Mouse (Mus musculus) small intestine, adult 2 months (tissue): ENCODE results near the gene Rell1. TPM values are rescaled to one million over a fixed set of nuclear protein-coding genes. Genes with fewer than 3 reads are reported as not detected.

Source experiments
- H3K27ac ChIP-seq: fragments of 200-500 bp; 2 replicates; pipeline ENCODE4 v1.5.1; 2012; ENCODE audit warnings: low read depth, low read length, control low read depth, inconsistent platforms; ENCODE audit not compliant: insufficient read depth
- H3K27me3 ChIP-seq: fragments of 200-500 bp; 2 replicates; pipeline ENCODE4 v1.6.1; 2012; ENCODE audit warnings: mild to moderate bottlenecking, moderate library complexity, low read length, inconsistent platforms; ENCODE audit not compliant: control insufficient read depth, insufficient read depth
- H3K36me3 ChIP-seq: fragments of 200-500 bp; 2 replicates; pipeline ENCODE4 v1.6.1; 2012; ENCODE audit warnings: mild to moderate bottlenecking, low read length, control low read depth, inconsistent platforms; ENCODE audit not compliant: control insufficient read depth, insufficient read depth
- H3K4me1 ChIP-seq: fragments of 200-500 bp; 2 replicates; pipeline ENCODE4 v1.6.1; 2012; ENCODE audit warnings: low read length, inconsistent platforms, mixed read lengths; ENCODE audit not compliant: control insufficient read depth, insufficient read depth, insufficient read length
- H3K4me3 ChIP-seq: fragments of 200-500 bp; 2 replicates; pipeline ENCODE4 v1.5.1; 2012; ENCODE audit warnings: low read depth, mild to moderate bottlenecking, control low read depth, inconsistent platforms, low read length, moderate library complexity
- CTCF ChIP-seq: fragments of 200-500 bp; IDR thresholded peaks from 2 replicates; pipeline ENCODE4 v1.5.1; 2012; ENCODE audit warnings: low read depth, mild to moderate bottlenecking, control low read depth, inconsistent platforms, low read length, moderate library complexity, mixed read lengths; ENCODE audit not compliant: insufficient replicate concordance, insufficient read length; ENCODE audit errors: extremely low read depth
- POLR2A ChIP-seq: fragments of 200-500 bp; IDR thresholded peaks from 2 replicates; pipeline ENCODE4 v1.6.1; 2012; ENCODE audit warnings: low read depth, mild to moderate bottlenecking, control low read depth, inconsistent platforms, low read length, moderate library complexity
- WGBS: fragments of 180-500 bp; shearing (Covaris S2); methylation state at CpG from one replicate; pipeline ENCODE4 v1.1.7; 2018; 5-methylcytosine and 5-hydroxymethylcytosine counted together
- polyA plus RNA-seq: library from polyadenylated mRNA; depleted of rRNA; stranded (reverse); fragments of >200 nt; gene quantifications from 2 replicates; pipeline ENCODE4 v1.2.3, GENCODE M21; 2012

Rell1 gene
- polyA plus RNA-seq, 1 experiment = 10.7 TPM

DNA sequence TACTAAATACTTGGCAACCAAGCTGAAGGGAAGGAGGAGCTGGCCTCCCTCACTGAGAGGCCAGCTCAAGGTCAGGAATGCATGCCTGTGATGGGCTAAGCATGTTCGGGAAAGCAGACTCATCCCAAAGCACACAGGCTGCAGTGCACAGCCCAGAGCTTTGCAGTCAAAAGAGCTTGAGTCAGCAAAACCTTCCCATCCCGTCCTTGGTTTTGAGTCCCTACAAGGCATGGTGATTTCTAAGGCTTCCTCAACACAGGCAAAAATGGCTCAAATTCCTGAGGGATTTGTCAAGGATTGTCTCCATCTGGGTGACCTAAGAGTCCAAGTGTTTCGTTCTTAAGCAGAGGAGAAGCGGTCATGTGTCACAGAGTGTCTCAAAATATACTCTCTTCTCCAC lies 50.5 kb downstream of the Rell1 start:
- WGBS = 78% methylated on average over 4 of the region's 4 CpGs
- TF ChIP-seq CTCF = no peak
- TF ChIP-seq POLR2A = no peak
- H3K27me3 ChIP-seq = no peaks in the 10 kb centered on the region
- H3K4me3 ChIP-seq = no peak overlapping the region
- no peak overlapping the region for H3K27ac ChIP-seq
- H3K36me3 ChIP-seq = peaks cover 6% of the 10 kb centered on the region; the same call in 1 of the 2 replicates
- peaks cover 20% of the 10 kb centered on the region for H3K4me1 ChIP-seq

DNA sequence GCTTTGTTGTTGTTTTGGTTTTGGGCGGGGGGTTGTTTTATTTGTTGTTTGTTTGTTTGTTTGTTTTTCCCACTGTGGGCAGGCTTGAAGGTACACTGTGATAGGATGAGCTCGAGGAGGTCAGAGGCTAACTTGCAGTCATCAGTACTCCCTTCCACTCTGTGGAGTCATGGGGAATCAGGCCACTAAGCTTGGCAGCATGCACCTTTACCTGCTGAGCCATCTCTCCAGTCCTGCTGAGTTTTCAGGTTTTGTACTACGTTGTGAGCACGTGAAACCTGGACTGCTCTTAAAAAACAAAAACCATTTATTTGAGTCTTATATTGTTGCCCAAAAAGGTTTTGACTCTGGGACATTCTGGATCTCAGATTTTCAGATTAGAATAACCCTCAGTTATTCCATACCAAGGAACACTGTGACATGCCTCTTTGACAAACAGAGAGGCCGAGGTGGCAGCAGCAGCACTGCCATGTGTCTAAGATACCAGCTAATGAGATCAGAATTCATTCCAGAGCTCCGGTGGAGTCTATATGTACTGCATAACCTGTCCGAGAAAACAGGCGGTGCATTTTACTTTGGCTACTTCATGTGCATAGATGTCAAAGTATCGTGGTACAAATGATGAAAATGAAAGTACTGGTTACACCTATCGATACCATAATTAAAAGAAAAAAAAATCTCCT lies 52.1 kb downstream of the Rell1 start:
- Histone ChIP-seq H3K4me3 (no peak overlapping the region), H3K27ac (no peak overlapping the region), H3K27me3 (no peaks in the 10 kb centered on the region), H3K36me3 (peaks cover 3% of the 10 kb centered on the region), H3K4me1 (peaks cover 10% of the 10 kb centered on the region)
- TF ChIP-seq CTCF (no peak), POLR2A (no peak)
- WGBS = 92% methylated on average over 10 of the region's 10 CpGs

DNA sequence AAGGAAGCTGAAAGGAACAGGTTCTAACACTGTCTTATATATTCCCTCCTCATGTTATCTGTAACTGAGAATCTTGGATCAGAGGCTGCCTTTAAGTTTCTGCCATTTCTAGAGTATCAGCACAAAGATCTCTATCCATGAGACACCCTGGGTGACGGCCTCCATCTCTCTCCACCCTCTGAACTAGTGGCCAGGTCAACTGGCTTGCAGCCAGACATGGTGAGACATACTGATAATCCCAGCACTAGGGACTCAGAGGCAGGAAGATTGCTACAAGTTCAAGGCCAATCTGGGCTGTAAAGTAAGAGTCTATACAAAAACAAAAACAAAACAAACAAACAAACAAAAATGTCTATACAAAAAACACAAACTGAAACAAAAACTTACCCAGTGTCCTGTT lies 53.8 kb downstream of the Rell1 start:
- WGBS = 21% methylated on average over 1 of the region's 1 CpGs
- H3K4me3 ChIP-seq = no peak overlapping the region
- peaks cover 10% of the 10 kb centered on the region for H3K4me1 ChIP-seq
- H3K27me3 ChIP-seq = no peaks in the 10 kb centered on the region
- no peak for TF ChIP-seq CTCF
- TF ChIP-seq POLR2A = no peak
- no peak overlapping the region for H3K27ac ChIP-seq
- peaks cover 3% of the 10 kb centered on the region for H3K36me3 ChIP-seq

DNA sequence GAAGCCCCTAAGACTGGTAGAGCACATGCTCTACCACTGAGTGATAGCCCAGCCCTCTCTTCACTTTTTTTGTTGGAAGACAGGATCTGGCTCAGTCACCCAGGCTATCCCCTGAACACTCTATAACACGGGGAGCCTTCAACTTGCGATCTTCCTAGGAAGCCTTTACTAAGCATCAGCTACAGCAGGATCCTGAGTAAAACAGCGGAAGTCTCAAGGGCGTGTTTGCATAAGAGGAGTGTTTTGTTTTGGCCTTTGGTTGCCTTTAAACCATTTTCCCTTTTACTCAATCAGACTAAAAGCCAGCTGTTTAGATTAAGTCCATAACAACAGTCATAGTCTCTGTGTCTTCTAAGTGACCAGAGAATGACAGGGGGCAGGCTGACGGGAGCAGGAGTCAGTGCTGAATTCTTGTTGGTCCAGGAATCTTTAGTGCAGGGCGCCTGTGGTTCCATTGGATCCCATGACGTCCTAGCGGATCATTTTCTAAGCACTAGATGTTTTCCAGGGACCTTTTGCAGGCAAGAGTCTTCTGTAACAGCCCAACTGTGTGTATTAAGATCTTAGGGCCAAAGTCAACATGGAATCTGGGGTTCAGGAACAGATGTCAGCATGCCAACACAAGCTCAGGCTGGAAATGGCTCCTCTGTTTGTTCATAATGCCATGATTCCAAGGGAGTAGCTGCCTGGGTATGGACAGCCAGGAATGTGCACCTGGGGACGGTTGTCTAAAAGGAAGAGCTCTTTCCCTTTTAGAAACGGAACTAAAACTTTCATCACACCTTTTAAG lies 58.3 kb downstream of the Rell1 start:
- 0 out of 2 replicates have a peak overlapping the region, but pooled peaks have one; percentile 21 for H3K27ac ChIP-seq
- no peaks in the 10 kb centered on the region for H3K27me3 ChIP-seq
- no peak overlapping the region for H3K4me3 ChIP-seq
- no peak for TF ChIP-seq POLR2A
- no peak for TF ChIP-seq CTCF
- H3K4me1 ChIP-seq = peaks cover 10% of the 10 kb centered on the region
- no peaks in the 10 kb centered on the region; the same call in 1 of the 2 replicates for H3K36me3 ChIP-seq
- 76% methylated on average over 10 of the region's 10 CpGs for WGBS

DNA sequence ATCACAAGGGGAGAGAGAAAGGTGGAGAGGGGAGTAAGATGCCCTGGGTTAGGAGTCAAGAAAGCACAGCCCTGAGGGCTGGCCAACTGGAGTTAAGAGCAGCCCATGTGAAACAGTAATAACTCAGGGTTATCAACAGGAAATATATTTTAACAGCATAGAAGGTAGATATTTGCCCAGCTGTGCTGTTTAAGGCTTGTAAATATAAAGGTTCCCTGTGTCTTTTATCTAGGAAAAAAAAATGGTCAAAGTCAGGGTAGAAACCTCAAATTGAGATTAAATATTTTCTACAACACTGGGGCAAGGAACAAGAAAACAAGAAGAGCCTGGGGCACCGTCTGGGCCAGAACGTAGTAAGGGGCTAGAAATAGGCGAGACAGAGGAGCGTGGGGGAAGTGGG lies 61.2 kb downstream of the Rell1 start:
- no peak overlapping the region for H3K27ac ChIP-seq
- H3K36me3 ChIP-seq = no peaks in the 10 kb centered on the region; the same call in 1 of the 2 replicates
- TF ChIP-seq POLR2A (no peak), CTCF (no peak)

DNA sequence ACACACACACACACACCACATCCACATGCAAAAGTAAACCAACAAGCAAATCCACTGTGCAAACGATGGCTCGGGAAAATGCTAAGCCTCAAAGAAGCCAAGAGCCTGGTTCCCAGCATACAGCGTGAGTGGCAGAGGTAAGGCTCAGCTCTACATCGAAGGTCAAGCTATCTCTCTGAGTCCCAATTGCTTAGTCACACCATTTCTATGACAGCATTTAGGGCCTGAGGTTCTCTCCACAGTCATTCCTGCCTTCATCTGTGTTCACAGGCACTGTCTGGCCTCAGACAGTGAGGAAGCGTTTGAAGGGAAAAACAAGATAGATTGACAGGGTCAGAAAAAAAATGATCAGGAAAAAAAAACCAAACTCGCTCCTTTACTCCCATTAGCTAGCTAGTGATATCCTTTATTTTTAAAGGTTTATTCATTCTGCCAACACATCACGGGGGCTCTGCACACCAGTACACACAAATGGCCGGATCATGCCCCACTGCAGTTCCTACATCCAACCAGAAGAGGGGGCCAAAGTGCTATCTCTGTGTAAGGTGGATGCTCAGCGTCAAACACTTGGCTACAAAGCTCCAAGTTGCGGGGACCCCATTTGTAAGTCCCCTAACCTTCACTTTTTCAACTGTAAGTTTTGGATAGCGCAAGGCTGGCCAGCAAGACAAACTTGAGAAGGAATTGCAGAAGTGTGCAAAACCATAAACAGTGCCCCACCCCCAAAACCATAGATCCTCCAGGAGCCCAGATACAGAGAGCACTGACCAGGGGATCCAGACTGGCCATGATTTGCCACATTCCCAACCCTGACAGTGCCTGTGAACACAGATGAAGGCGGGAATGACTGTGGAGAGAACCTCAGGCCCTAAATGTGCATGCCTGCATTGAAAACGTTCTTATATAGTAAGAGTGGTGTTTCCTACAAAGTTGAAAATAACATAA lies 62.3 kb downstream of the Rell1 start:
- Histone ChIP-seq H3K4me1 (no peaks in the 10 kb centered on the region), H3K36me3 (no peaks in the 10 kb centered on the region), H3K27ac (no peak overlapping the region), H3K27me3 (no peaks in the 10 kb centered on the region), H3K4me3 (no peak overlapping the region)
- WGBS = 34% methylated on average over 13 of the region's 13 CpGs
- TF ChIP-seq CTCF (peak; percentile 98; the same call in 1 of the 2 replicates), POLR2A (no peak)

More for the DNA sequence above, 61.2 kb downstream of the Rell1 start:
- Histone ChIP-seq H3K4me1 (no peaks in the 10 kb centered on the region), H3K27me3 (no peaks in the 10 kb centered on the region), H3K4me3 (no peak overlapping the region)
- 33% methylated on average over 4 of the region's 4 CpGs for WGBS
